Mouse (Mus musculus) kidney, embryonic 14.5 days (tissue): ENCODE measurements around the gene Parg. TPM values are rescaled to one million over a fixed set of nuclear protein-coding genes. Genes with fewer than 3 reads are reported as not detected.

Experiments used
- polyA plus RNA-seq: library from polyadenylated mRNA; unstranded; fragments of >200 nt; fragmentation: Nextera tagmentation; extraction: Ambion mirVana; gene quantifications from 2 replicates; pipeline ENCODE4 v1.2.1, GENCODE M21; 2014

Parg gene
- polyA plus RNA-seq, 1 experiment from 2014 or later = 57.5 TPM

Other genes starting within 250 kb of the Parg start
- gene Galnt15, start 173.0 kb upstream of the Parg start, polyA plus RNA-seq = 0.34 and 0.56 TPM in 2 replicates
- 29.1 and 33.6 TPM in 2 replicates for gene Oxnad1, start 116.6 kb upstream of the Parg start, polyA plus RNA-seq
- gene Dph3, start 116.2 kb upstream of the Parg start, polyA plus RNA-seq = 102 and 136 TPM in 2 replicates
- not detected in 2 replicates for gene Msmb, start 59.9 kb upstream of the Parg start, polyA plus RNA-seq
- gene Ncoa4, start 42.1 kb upstream of the Parg start, polyA plus RNA-seq = 74.8 and 106 TPM in 2 replicates
- gene Timm23, start 51 bp upstream of the Parg start, polyA plus RNA-seq = 324 and 335 TPM in 2 replicates
- 8.7 and 11.3 TPM in 2 replicates for gene Ogdhl, start 120.1 kb downstream of the Parg start, polyA plus RNA-seq
- not detected in 2 replicates for gene 1700024G13Rik, start 186.4 kb downstream of the Parg start, polyA plus RNA-seq